Mouse (Mus musculus) spleen, adult 2 months (tissue): ENCODE measurements around the gene Atp6ap1l. TPM values are rescaled to one million over a fixed set of nuclear protein-coding genes. Genes with fewer than 3 reads are reported as not detected.
"Not testable (repeated sequence)": the region's sequence is repeated elsewhere in the genome, so short reads cannot be mapped to it uniquely, and the experiment has no call there.

ENCODE experiments used
- DNase-seq, 2 experiments: peaks; one replicate each; pipeline versions ENCODE4 v3.0.0 to v3.0.0-alpha.2; 2012 to 2021; ENCODE audit warnings: low spot score in 2 of 2, low read depth in 1 of 2
- H3K27ac ChIP-seq: fragments of 200-500 bp; 2 replicates; pipeline ENCODE4 v1.5.1; 2012; ENCODE audit warnings: low read length, inconsistent platforms; ENCODE audit not compliant: insufficient read depth
- H3K27me3 ChIP-seq: fragments of 200-500 bp; 2 replicates; pipeline ENCODE4 v1.6.1; 2012; ENCODE audit warnings: mild to moderate bottlenecking, moderate library complexity, low read length, inconsistent platforms; ENCODE audit not compliant: control insufficient read depth, insufficient read depth
- H3K36me3 ChIP-seq: fragments of 200-500 bp; 2 replicates; pipeline ENCODE4 v1.6.1; 2012; ENCODE audit warnings: mild to moderate bottlenecking, low read length, inconsistent platforms; ENCODE audit not compliant: control insufficient read depth, insufficient read depth
- H3K4me1 ChIP-seq: fragments of 200-500 bp; 2 replicates; pipeline ENCODE4 v1.6.1; 2011; ENCODE audit warnings: inconsistent platforms; ENCODE audit not compliant: control insufficient read depth, insufficient read depth, insufficient read length
- H3K4me3 ChIP-seq: fragments of 200-500 bp; 2 replicates; pipeline ENCODE4 v1.5.1; 2011; ENCODE audit warnings: mild to moderate bottlenecking, inconsistent platforms; ENCODE audit not compliant: insufficient read depth, insufficient read length; ENCODE audit errors: extremely low read depth
- CTCF ChIP-seq: fragments of 200-500 bp; IDR thresholded peaks from 2 replicates; pipeline ENCODE4 v1.5.1; 2011; ENCODE audit warnings: mild to moderate bottlenecking, inconsistent platforms; ENCODE audit not compliant: insufficient read depth, insufficient read length, insufficient replicate concordance; ENCODE audit errors: extremely low read depth
- POLR2A ChIP-seq: fragments of 200-500 bp; IDR thresholded peaks from 2 replicates; pipeline ENCODE4 v1.6.1; 2011; ENCODE audit warnings: low read depth, low read length, inconsistent platforms
- WGBS: fragments of 180-500 bp; shearing (Covaris S2); methylation state at CpG from one replicate; pipeline ENCODE4 v1.1.7; 2018; 5-methylcytosine and 5-hydroxymethylcytosine counted together
- polyA plus RNA-seq: library from polyadenylated mRNA; depleted of rRNA; stranded (reverse); fragments of >200 nt; gene quantifications from 2 replicates; pipeline ENCODE4 v1.2.3, GENCODE M21; 2012; rRNA removed

The Atp6ap1l gene
- not detected in 2 replicates for polyA plus RNA-seq

GRCm38 (mm10) chr13:90905176-90905575, at the start of gene Atp6ap1l:
Gene Atp6ap1l, minus strand, starts transcription at chr13:90905355.
- no peak for DNase-seq
- Histone ChIP-seq H3K36me3 (no peaks in the 10 kb centered on the region), H3K4me1 (no peaks in the 10 kb centered on the region), H3K27me3 (no peaks in the 10 kb centered on the region), H3K4me3 (no peak within 1 kb of the TSS), H3K27ac (no peak within 1 kb of the TSS)
- TF ChIP-seq POLR2A (no peak), CTCF (no peak)
- WGBS: 94% methylated on average over 5 of the region's 5 CpGs

- no peaks in the 10 kb centered on the region for H3K27me3 ChIP-seq
- no peak for DNase-seq
- no peak overlapping the region for H3K27ac ChIP-seq
- WGBS: 76% methylated on average over 5 of the region's 5 CpGs
- no peaks in the 10 kb centered on the region for H3K4me1 ChIP-seq
- H3K36me3 ChIP-seq: 0 out of 2 replicates have a peak, but pooled peaks cover 2% of the 10 kb centered on the region
- TF ChIP-seq POLR2A: no peak
- TF ChIP-seq CTCF: no peak
- H3K4me3 ChIP-seq: no peak overlapping the region
Measured at GRCm38 (mm10) chr13:90939600-90939999, 34.4 kb upstream of the Atp6ap1l start.

- H3K4me1 ChIP-seq: no peaks in the 10 kb centered on the region
- 88% methylated on average over 6 of the region's 6 CpGs for WGBS
- no peak for DNase-seq
- no peak overlapping the region for H3K27ac ChIP-seq
- 0 out of 2 replicates have a peak, but pooled peaks cover 2% of the 10 kb centered on the region for H3K36me3 ChIP-seq
- no peaks in the 10 kb centered on the region for H3K27me3 ChIP-seq
- TF ChIP-seq POLR2A (no peak), CTCF (no peak)
- no peak overlapping the region for H3K4me3 ChIP-seq
Measured at GRCm38 (mm10) chr13:90939192-90939591, 34.0 kb upstream of the Atp6ap1l start.

GRCm38 (mm10) chr13:90935852-90936251, 30.7 kb upstream of the Atp6ap1l start:
- Histone ChIP-seq H3K27me3 (no peaks in the 10 kb centered on the region), H3K36me3 (0 out of 2 replicates have a peak, but pooled peaks cover 2% of the 10 kb centered on the region), H3K4me3 (no peak overlapping the region), H3K27ac (no peak overlapping the region), H3K4me1 (no peaks in the 10 kb centered on the region; the same call in 1 of the 2 replicates)
- DNase-seq: no peak
- no peak for TF ChIP-seq CTCF
- TF ChIP-seq POLR2A: no peak
- 93% methylated on average over 7 of the region's 7 CpGs for WGBS

- TF ChIP-seq POLR2A: no peak
- Histone ChIP-seq H3K4me1 (no peaks in the 10 kb centered on the region; the same call in 1 of the 2 replicates), H3K36me3 (0 out of 2 replicates have a peak, but pooled peaks cover 2% of the 10 kb centered on the region), H3K4me3 (no peak overlapping the region), H3K27me3 (no peaks in the 10 kb centered on the region), H3K27ac (no peak overlapping the region)
- WGBS: 88% methylated on average over 3 of the region's 3 CpGs
- no peak for DNase-seq
Measured at GRCm38 (mm10) chr13:90933256-90933655, 28.1 kb upstream of the Atp6ap1l start.

GRCm38 (mm10) chr13:90929847-90930246, 24.7 kb upstream of the Atp6ap1l start:
- peak; percentile 60 to 65 for DNase-seq
- Histone ChIP-seq H3K4me1 (no peaks in the 10 kb centered on the region; the same call in 1 of the 2 replicates), H3K27me3 (no peaks in the 10 kb centered on the region), H3K36me3 (peaks cover 11% of the 10 kb centered on the region; the same call in 1 of the 2 replicates), H3K4me3 (no peak overlapping the region), H3K27ac (no peak overlapping the region)
- WGBS: 16% methylated on average over 5 of the region's 5 CpGs
- no peak for TF ChIP-seq POLR2A
- TF ChIP-seq CTCF: peak; percentile 44; the same call in 1 of the 2 replicates

- 75% methylated on average over 10 of the region's 10 CpGs for WGBS
- not testable (repeated sequence) for DNase-seq, H3K27me3 ChIP-seq, H3K27ac ChIP-seq, H3K36me3 ChIP-seq, H3K4me1 ChIP-seq, H3K4me3 ChIP-seq
Measured at GRCm38 (mm10) chr13:90928266-90928665, 23.1 kb upstream of the Atp6ap1l start.
